7 mouse cellular contexts compared by ENCODE assay signal in genomic region chr1:171032691-171033090, GRCm38 (mm10). TPM values are rescaled to one million over a fixed set of nuclear protein-coding genes. Genes with fewer than 3 reads are reported as not detected.
DNase-seq lines count a peak whose midpoint lies in the region; ATAC-seq lines count a peak whose summit lies in the region.

No protein-coding gene starts in this region.

- H3K27me3 ChIP-seq in megakaryocyte, embryonic 14.5 days (replicated peaks): peaks cover 50% of the 10 kb centered on the region
- H3K27me3 ChIP-seq in hindbrain, embryonic 13.5 days: peaks cover 44% of the 10 kb centered on the region
- H3K27me3 ChIP-seq in midbrain, embryonic 16.5 days (ENCODE audit: control insufficient read depth, insufficient read depth, low read depth, low read length): peaks cover 5% of the 10 kb centered on the region; the same call in 1 of the 2 replicates

- peaks cover 8% of the 10 kb centered on the region for H3K9me3 ChIP-seq in megakaryocyte, embryonic 14.5 days
- no peaks in the 10 kb centered on the region for H3K9me3 ChIP-seq in hindbrain, embryonic 13.5 days
- no peaks in the 10 kb centered on the region for H3K9me3 ChIP-seq in midbrain, embryonic 16.5 days (replicated peaks; ENCODE audit: control insufficient read depth, low read length, poor library complexity, severe bottlenecking)

- peak; percentile 68 for DNase-seq in cerebellum, adult 9-11 months
- no peak for DNase-seq in left cerebral cortex, postnatal 14 days (ENCODE audit: low spot score in 2 of 2)
- no peak for DNase-seq in adipocyte (ENCODE audit: low spot score)

- H3K9ac ChIP-seq in hindbrain, embryonic 13.5 days: peak overlapping the region; percentile 68
- H3K9ac ChIP-seq in midbrain, embryonic 16.5 days (ENCODE audit: low read depth, low read length): peak overlapping the region; percentile 54

- intact Hi-C loops in left cerebral cortex, postnatal 14 days (cut with DNase I): no loop called here

- no peak overlapping the region for H3K27ac ChIP-seq in hindbrain, embryonic 13.5 days
- H3K27ac ChIP-seq in midbrain, embryonic 16.5 days (ENCODE audit: low read length): no peak overlapping the region

- H3K36me3 ChIP-seq in megakaryocyte, embryonic 14.5 days (replicated peaks; ENCODE audit: low read length): no peaks in the 10 kb centered on the region
- H3K36me3 ChIP-seq in hindbrain, embryonic 13.5 days: no peaks in the 10 kb centered on the region
- no peaks in the 10 kb centered on the region for H3K36me3 ChIP-seq in midbrain, embryonic 16.5 days (ENCODE audit: control insufficient read depth, insufficient read depth, low read length)

- H3K4me2 ChIP-seq in hindbrain, embryonic 13.5 days: peak overlapping the region; percentile 81
- H3K4me2 ChIP-seq in midbrain, embryonic 16.5 days (ENCODE audit: low read length): peak overlapping the region; percentile 74

- ATAC-seq in megakaryocyte, adult 5-6 weeks (ENCODE audit: poor library complexity, severe bottlenecking): no peak
- ATAC-seq in hindbrain, embryonic 13.5 days (ENCODE audit: low FRiP score): peak; percentile 36; the same call in 1 of the 2 replicates
- ATAC-seq in midbrain, embryonic 16.5 days: peak; percentile 21

- WGBS in hindbrain, embryonic 13.5 days: 6% methylated on average over 10 of the region's 10 CpGs
- 4% methylated on average over 9 of the region's 10 CpGs for WGBS in midbrain, embryonic 16.5 days

- peaks cover 36% of the 10 kb centered on the region for H3K4me1 ChIP-seq in megakaryocyte, embryonic 14.5 days
- H3K4me1 ChIP-seq in hindbrain, embryonic 13.5 days (replicated peaks): peaks cover 21% of the 10 kb centered on the region
- H3K4me1 ChIP-seq in midbrain, embryonic 16.5 days (ENCODE audit: control insufficient read depth, insufficient read depth, low read length): peaks cover 11% of the 10 kb centered on the region

- peak overlapping the region; percentile 14 for H3K4me3 ChIP-seq in megakaryocyte, embryonic 14.5 days (replicated peaks)
- peak overlapping the region; percentile 60 for H3K4me3 ChIP-seq in hindbrain, embryonic 13.5 days
- peak overlapping the region; percentile 67 for H3K4me3 ChIP-seq in midbrain, embryonic 16.5 days (ENCODE audit: low read depth, low read length)

RNA-seq across cellular contexts. Expression of gene Fcgr4, which starts 14.0 kb away (rescaled TPM):
- 0.07 TPM in 1 of 2 replicates, not detected in the other for polyA plus RNA-seq in megakaryocyte, embryonic 14.5 days (2012; ENCODE audit: insufficient read depth, low replicate concordance)
- 34.6 and 34.8 TPM in 2 replicates for total RNA-seq in megakaryocyte, adult 5-6 weeks (2015)
- 30.0 and 47.4 TPM in 2 replicates for total RNA-seq in megakaryocyte, adult 5-6 weeks (2017)
- 0.31 TPM in 2 replicates for polyA plus RNA-seq in hindbrain, embryonic 13.5 days (2015; fragmentation: Nextera tagmentation; extraction: Ambion mirVana)
- polyA plus RNA-seq in midbrain, embryonic 16.5 days (2015; fragmentation: Nextera tagmentation; extraction: Ambion mirVana): 0.14 and 0.16 TPM in 2 replicates
- not detected for total RNA-seq in left cerebral cortex, postnatal 14 days (2021)

RNA-seq across cellular contexts. Expression of gene Fcgr3, which starts 32.0 kb away (rescaled TPM):
- 9.2 TPM in 1 of 2 replicates, not detected in the other for polyA plus RNA-seq in megakaryocyte, embryonic 14.5 days (2012; ENCODE audit: insufficient read depth, low replicate concordance)
- 499 and 513 TPM in 2 replicates for total RNA-seq in megakaryocyte, adult 5-6 weeks (2015)
- total RNA-seq in megakaryocyte, adult 5-6 weeks (2017): 540 and 572 TPM in 2 replicates
- 8.1 and 10.0 TPM in 2 replicates for polyA plus RNA-seq in hindbrain, embryonic 13.5 days (2015; fragmentation: Nextera tagmentation; extraction: Ambion mirVana)
- 6.8 and 9.0 TPM in 2 replicates for polyA plus RNA-seq in midbrain, embryonic 16.5 days (2015; fragmentation: Nextera tagmentation; extraction: Ambion mirVana)
- total RNA-seq in left cerebral cortex, postnatal 14 days (2021): 10 to 100 TPM; 10.3 to 10.8 TPM

RNA-seq across cellular contexts. Expression of gene Fcgr2b, which starts 56.3 kb away (rescaled TPM):
- 17.6 TPM in 1 of 2 replicates, not detected in the other for polyA plus RNA-seq in megakaryocyte, embryonic 14.5 days (2012; ENCODE audit: insufficient read depth, low replicate concordance)
- 226 and 271 TPM in 2 replicates for total RNA-seq in megakaryocyte, adult 5-6 weeks (2015)
- total RNA-seq in megakaryocyte, adult 5-6 weeks (2017): 174 and 196 TPM in 2 replicates
- polyA plus RNA-seq in hindbrain, embryonic 13.5 days (2015; fragmentation: Nextera tagmentation; extraction: Ambion mirVana): 0.32 and 0.61 TPM in 2 replicates
- 1.1 and 1.7 TPM in 2 replicates for polyA plus RNA-seq in midbrain, embryonic 16.5 days (2015; fragmentation: Nextera tagmentation; extraction: Ambion mirVana)
- 1 to 10 TPM; 4.6 to 5.2 TPM for total RNA-seq in left cerebral cortex, postnatal 14 days (2021)

Comparison
In these comparisons a context has a peak if more than half of its experiments do, and no peak if none do; other contexts are left out.
1. H3K4me3 ChIP-seq: peak in every context shown above with its lines; median percentile 67 in midbrain, embryonic 16.5 days; 60 in hindbrain, embryonic 13.5 days; 14 in megakaryocyte, embryonic 14.5 days.